Mouse (Mus musculus) layer of hippocampus, postnatal 25 days (tissue): ENCODE measurements around the gene Engase. TPM values are rescaled to one million over a fixed set of nuclear protein-coding genes. Genes with fewer than 3 reads are reported as not detected.

Experiments used
- DNase-seq, 2 experiments: peaks; one replicate each; pipeline ENCODE4 v3.0.0; 2022; ENCODE audit warnings: mixed read lengths in 2 of 2, low spot score in 1 of 2; ENCODE audit errors: extremely low spot score in 1 of 2
- total RNA-seq, 2 experiments: library from RNA; stranded (reverse); gene quantifications; 2 replicates each; pipeline ENCODE4 v1.2.3; 2021

Engase gene
- 10 to 100 TPM; 12.3 to 14.1 TPM for total RNA-seq

- peak; percentile 87 to 94 for DNase-seq
These were observed at the start of gene Engase for GRCm38 (mm10) chr11:118476396-118477373. Gene Engase, plus strand, starts transcription at chr11:118476829.

DNA sequence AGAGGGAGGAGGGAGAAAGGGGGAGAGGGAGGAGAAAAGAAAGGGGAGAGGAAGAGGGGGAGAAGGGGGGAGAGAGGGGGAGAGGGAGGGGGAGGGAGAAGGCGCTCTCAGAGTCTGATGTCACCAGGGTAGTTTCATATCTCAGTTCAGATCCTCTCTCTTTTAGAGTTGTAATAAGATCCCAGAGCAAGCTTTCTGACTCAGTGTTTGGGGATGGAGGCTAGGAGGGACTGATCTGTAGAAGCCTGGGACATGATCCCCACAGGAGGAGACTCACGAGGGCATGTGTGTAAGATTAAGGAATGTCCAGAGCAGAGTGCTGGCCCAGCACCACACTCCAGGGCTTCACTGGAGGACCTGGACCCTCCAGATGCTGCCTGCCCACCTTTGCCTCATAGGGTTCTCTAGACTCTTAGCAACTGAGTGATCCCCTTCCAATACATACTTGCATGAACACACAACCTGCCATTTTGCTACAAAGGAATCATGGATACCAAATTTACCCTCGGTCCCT lies 49.3 kb upstream of the Engase start:
- no peak for DNase-seq

DNA sequence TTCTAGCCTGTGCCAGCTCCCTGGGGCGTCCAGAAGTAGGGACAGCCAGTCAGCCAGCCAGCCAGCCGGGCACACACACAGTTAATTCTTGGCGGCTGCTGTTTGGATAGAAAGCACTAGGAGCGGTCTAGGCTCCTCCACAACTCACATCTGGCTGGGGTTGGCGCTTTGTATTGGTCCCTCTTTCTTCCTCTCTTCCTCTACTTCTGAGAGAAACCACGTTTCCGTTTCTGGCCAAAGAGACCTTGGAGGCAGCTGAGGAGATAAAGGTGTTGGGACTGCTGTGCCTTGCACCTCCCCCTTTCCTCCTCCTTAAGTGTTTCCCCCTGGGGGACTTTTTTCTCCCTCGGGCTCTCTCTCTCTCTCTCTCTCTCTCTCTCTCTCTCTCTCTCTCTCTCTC lies 48.6 kb upstream of the Engase start, which contains the start of gene C1qtnf1:
C1qtnf1 (plus strand) TSS at position 218 of the 400 bp plus-strand sequence.
- no peak for DNase-seq

- no peak for DNase-seq
These were observed 48.2 kb upstream of the Engase start for GRCm38 (mm10) chr11:118428460-118428868.

GRCm38 (mm10) chr11:118428944-118429709 lies 47.5 kb upstream of the Engase start:
- DNase-seq = no peak

DNA sequence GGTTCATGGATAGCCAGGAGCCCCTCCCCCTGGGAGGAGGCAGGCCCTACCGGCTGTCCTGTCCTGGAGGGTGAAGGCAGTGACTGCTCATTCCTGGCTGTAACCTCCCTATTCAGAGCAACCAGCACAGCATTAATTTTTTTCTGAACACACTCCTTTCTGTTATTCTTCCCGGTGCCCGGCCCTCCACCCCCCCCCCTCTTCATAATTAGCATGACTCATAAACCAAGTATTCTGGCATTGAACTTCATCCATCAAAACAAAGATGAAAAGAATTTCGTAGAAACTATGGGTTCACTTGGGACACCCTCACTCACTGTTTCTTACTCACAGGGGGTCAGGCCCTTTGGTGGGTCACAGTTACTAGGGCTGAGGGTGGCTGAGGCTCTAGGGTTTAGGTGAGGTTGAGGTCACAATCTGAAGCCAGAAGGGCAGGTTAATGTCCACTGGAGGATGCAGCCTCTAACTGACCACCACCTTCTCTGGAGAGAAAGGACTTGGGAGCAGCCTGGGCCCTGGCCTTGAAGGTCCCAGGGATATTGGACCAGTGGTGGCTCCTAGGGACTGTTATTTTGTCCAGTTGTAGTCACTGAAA lies 46.2 kb upstream of the Engase start:
- DNase-seq = no peak

DNA sequence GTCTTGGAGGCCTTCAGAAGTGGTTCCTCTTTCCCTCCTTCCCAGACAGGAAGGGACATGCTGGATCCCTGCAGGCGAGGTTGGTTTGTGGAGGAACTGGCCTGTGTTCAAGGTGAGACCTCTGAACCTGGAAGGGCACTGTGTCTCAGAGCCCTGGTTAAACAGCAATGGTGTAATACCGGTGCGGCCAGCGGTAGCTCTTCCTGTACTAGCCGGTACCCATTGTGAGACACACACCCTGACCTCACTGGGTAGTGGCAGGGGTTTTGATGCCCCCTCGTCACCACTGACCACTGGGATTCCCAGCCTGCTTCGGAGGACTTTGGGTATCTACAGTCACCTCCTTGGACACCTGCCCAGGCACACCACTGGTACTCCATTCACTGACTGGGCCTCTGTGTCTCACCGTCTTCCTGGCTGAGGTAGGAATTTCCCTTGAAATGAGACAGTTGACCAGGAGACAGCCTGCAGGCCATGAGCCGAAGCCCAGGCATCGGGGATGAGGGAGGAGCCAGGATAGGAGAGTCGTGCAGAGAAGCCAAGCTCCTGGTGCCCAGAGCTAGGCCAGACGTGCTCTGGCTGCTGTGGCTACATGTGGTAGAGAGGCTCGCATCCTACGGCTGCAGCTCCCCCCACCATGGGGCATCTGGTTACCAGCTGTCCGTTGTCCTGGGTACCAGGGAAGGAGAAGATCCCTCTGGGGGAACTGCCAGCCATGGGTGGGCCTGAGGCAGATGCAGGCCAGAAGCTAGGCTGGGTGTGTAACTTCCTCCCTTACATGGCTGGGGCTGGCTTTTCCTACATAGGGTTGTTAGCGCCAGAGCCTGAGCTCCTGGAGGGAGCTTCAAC lies 45.3 kb upstream of the Engase start:
- DNase-seq = no peak

- DNase-seq = no peak
These were observed 43.2 kb upstream of the Engase start for GRCm38 (mm10) chr11:118433398-118433868.

GRCm38 (mm10) chr11:118434093-118434492 lies 42.5 kb upstream of the Engase start:
- DNase-seq = no peak

- DNase-seq = no peak
These were observed 40.1 kb upstream of the Engase start for GRCm38 (mm10) chr11:118436471-118436935.

GRCm38 (mm10) chr11:118438665-118439414 lies 37.8 kb upstream of the Engase start:
- no peak for DNase-seq

GRCm38 (mm10) chr11:118442691-118443090 lies 33.9 kb upstream of the Engase start:
- no peak for DNase-seq

GRCm38 (mm10) chr11:118443201-118443970 lies 33.2 kb upstream of the Engase start:
- peak; percentile 55 to 86 for DNase-seq

DNA sequence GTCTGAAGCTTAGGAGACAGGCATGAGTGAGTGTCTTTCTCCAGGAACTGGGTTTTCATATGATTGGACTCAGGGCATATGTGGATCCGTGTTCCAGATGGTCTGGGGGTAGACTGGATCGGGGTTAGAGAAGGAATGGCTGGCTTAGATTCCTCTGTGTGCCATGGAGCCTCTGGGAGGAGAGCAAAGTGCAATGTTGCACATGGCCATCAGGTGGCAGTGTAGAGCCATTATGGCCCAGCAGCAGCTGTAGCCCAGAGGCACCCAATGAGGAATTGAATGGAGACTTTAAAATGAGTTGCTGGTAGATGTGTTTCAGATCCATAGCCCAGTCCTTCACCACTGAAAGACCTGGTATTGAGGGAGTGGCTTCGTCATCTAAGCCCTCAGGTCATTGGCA lies 30.8 kb upstream of the Engase start:
- peak; percentile 59 to 68 for DNase-seq

DNA sequence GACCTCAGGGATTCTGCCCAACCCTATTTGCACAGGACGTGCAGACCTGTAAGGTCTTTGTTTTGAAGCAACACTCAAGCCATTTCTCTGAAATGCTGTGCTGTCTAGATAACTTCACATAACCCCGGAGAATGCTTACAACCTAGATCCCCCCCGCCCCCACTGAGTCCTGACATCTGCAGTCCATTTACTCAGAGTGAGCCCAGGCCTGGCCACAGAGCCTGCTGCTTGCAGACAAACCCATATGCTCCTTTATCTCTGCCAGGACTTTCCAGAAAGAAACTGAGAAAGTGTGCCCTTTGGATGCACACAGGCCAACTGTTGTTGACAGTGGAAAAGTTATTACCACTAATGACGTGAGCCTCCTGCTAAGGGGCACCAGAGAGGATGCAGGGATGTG lies 29.3 kb upstream of the Engase start:
- no peak for DNase-seq

- DNase-seq = no peak
These were observed 28.2 kb upstream of the Engase start for GRCm38 (mm10) chr11:118448385-118448784.

DNA sequence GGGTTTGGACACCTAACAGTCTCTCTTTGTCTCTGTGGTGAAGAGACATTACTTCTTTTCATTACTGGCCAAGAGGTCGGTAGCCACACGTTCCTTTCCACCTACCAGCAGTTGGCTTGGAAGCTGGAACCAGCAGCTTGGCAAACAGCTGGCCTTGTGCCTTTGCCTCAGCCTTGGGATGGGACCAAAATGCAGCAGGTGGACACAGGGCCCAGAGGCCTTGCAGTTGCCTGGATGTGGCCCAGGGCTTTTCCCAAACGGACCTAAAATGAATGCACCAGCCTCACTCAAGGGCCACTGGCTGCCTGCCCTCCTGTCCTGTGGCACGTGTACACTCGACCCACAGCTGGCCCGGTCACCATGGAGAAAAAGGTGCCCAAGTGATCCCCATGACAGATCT lies 25.4 kb upstream of the Engase start:
- DNase-seq = no peak

- no peak for DNase-seq
These were observed 23.7 kb upstream of the Engase start for GRCm38 (mm10) chr11:118452955-118453354.
